Mouse (Mus musculus): ENCODE measurements around the gene Col13a1. TPM values are rescaled to one million over a fixed set of nuclear protein-coding genes. Genes with fewer than 3 reads are reported as not detected.

Col13a1 gene
- polyA plus RNA-seq, 1 experiment from 2014 or later, result 20.6 TPM

- H3K27ac ChIP-seq (ENCODE audit: poor library complexity, severe bottlenecking), result no peak overlapping the region
- no peak overlapping the region for H3K4me2 ChIP-seq
- peaks cover 13% of the 10 kb centered on the region; the same call in 1 of the 2 replicates for H3K4me1 ChIP-seq (replicated peaks)
- H3K4me3 ChIP-seq, result no peak overlapping the region
- no peak for ATAC-seq (ENCODE audit: insufficient number of reproducible peaks, low FRiP score)
- no peak overlapping the region for H3K9ac ChIP-seq
- H3K27me3 ChIP-seq (replicated peaks), result no peaks in the 10 kb centered on the region; the same call in 1 of the 2 replicates
- no peaks in the 10 kb centered on the region for H3K36me3 ChIP-seq
- H3K9me3 ChIP-seq (replicated peaks), result no peaks in the 10 kb centered on the region; the same call in 1 of the 2 replicates
- 42% methylated on average over 9 of the region's 9 CpGs for WGBS
Measured at GRCm38 (mm10) chr10:61830817-61831216, 148.1 kb downstream of the Col13a1 start.

DNA sequence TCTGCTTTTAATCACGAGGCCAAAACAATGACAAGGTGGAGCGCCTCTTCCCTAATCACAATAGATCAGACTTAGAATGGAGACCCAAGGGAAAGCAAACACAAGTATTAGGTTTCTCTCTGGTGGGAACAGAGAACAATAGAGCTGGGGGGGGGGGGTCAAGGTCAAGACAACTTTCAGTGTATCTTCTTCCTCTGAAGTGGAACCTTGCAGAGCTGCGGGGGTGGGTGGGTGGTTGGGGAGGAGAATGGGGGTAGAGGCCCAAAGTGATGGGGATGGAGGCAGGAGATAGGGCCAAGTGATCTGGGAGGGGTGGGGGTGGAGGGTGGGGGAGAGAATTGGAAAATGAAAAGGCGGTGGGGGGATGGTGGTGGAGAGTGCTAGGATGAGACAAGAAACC, 149.9 kb downstream of the Col13a1 start:
- no peak overlapping the region for H3K9ac ChIP-seq
- ATAC-seq (ENCODE audit: insufficient number of reproducible peaks, low FRiP score), result no peak
- no peak overlapping the region for H3K4me2 ChIP-seq
- peaks cover 13% of the 10 kb centered on the region; the same call in 1 of the 2 replicates for H3K4me1 ChIP-seq (replicated peaks)
- 49% methylated on average over 4 of the region's 4 CpGs for WGBS
- H3K36me3 ChIP-seq, result no peaks in the 10 kb centered on the region
- no peak overlapping the region for H3K27ac ChIP-seq (ENCODE audit: poor library complexity, severe bottlenecking)
- H3K27me3 ChIP-seq (replicated peaks), result no peaks in the 10 kb centered on the region; the same call in 1 of the 2 replicates
- no peak overlapping the region for H3K4me3 ChIP-seq
- H3K9me3 ChIP-seq (replicated peaks), result no peaks in the 10 kb centered on the region

GRCm38 (mm10) chr10:61827950-61828936, 150.7 kb downstream of the Col13a1 start:
- Histone ChIP-seq H3K4me2 (no peak overlapping the region), H3K9ac (no peak overlapping the region), H3K36me3 (no peaks in the 10 kb centered on the region), H3K4me1 (replicated peaks) (peaks cover 20% of the 10 kb centered on the region), H3K27me3 (replicated peaks) (no peaks in the 10 kb centered on the region; the same call in 1 of the 2 replicates), H3K27ac (ENCODE audit: poor library complexity, severe bottlenecking) (no peak overlapping the region), H3K4me3 (no peak overlapping the region), H3K9me3 (replicated peaks) (no peaks in the 10 kb centered on the region)
- ATAC-seq (ENCODE audit: insufficient number of reproducible peaks, low FRiP score), result no peak
- WGBS, result 83% methylated on average over 32 of the region's 32 CpGs

DNA sequence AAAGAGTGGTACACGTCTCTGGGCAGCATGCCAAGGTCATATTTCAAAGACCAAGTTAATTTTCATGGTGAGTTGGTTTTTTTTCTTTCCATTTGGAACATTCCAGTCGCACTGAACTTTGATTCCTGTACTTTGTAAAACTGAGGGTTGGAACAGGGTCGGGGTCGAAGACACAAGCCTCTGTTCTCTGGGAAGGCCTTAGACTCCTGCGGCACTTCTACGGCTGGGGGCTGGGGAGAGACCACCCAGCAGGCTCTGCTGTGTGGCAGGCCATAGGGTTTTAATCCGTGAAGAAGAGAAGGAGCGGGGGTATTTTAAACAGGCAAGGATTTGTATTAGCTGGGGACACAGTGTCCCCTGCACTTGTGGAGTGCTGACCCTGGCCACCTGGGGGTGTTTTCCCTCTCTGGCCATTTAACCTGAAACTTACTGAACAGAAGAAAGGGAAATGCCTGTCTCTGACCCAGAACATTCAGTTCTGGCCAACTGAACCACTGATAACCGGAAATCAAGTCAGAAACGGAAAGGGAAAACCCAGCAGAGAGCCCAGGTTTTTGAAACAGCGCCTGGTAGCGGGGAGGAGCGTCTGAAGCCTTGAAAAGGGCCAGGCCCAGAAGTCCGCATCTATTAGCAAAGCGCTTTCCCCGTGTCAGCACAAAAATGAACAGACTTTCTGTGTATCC, 152.0 kb downstream of the Col13a1 start:
- Histone ChIP-seq H3K9ac (no peak overlapping the region), H3K9me3 (replicated peaks) (no peaks in the 10 kb centered on the region), H3K36me3 (no peaks in the 10 kb centered on the region), H3K27me3 (replicated peaks) (no peaks in the 10 kb centered on the region; the same call in 1 of the 2 replicates), H3K4me1 (replicated peaks) (peaks cover 20% of the 10 kb centered on the region), H3K27ac (ENCODE audit: poor library complexity, severe bottlenecking) (no peak overlapping the region), H3K4me3 (no peak overlapping the region), H3K4me2 (no peak overlapping the region)
- 45% methylated on average over 16 of the region's 16 CpGs for WGBS
- ATAC-seq (ENCODE audit: insufficient number of reproducible peaks, low FRiP score), result no peak

GRCm38 (mm10) chr10:61825979-61826752, 152.7 kb downstream of the Col13a1 start:
- no peak overlapping the region for H3K4me2 ChIP-seq
- H3K4me1 ChIP-seq (replicated peaks), result peaks cover 20% of the 10 kb centered on the region
- H3K9me3 ChIP-seq (replicated peaks), result no peaks in the 10 kb centered on the region
- no peaks in the 10 kb centered on the region; the same call in 1 of the 2 replicates for H3K27me3 ChIP-seq (replicated peaks)
- no peak overlapping the region for H3K9ac ChIP-seq
- H3K27ac ChIP-seq (ENCODE audit: poor library complexity, severe bottlenecking), result no peak overlapping the region
- no peak overlapping the region for H3K4me3 ChIP-seq
- no peak for ATAC-seq (ENCODE audit: insufficient number of reproducible peaks, low FRiP score)
- H3K36me3 ChIP-seq, result no peaks in the 10 kb centered on the region
- WGBS, result 67% methylated on average over 13 of the region's 13 CpGs

GRCm38 (mm10) chr10:61825536-61825935, 153.4 kb downstream of the Col13a1 start:
- Histone ChIP-seq H3K36me3 (no peaks in the 10 kb centered on the region), H3K4me2 (no peak overlapping the region), H3K27ac (ENCODE audit: poor library complexity, severe bottlenecking) (no peak overlapping the region), H3K4me1 (replicated peaks) (peaks cover 20% of the 10 kb centered on the region), H3K4me3 (no peak overlapping the region), H3K9me3 (replicated peaks) (no peaks in the 10 kb centered on the region), H3K27me3 (replicated peaks) (no peaks in the 10 kb centered on the region; the same call in 1 of the 2 replicates), H3K9ac (no peak overlapping the region)
- 45% methylated on average over 5 of the region's 5 CpGs for WGBS
- no peak for ATAC-seq (ENCODE audit: insufficient number of reproducible peaks, low FRiP score)

DNA sequence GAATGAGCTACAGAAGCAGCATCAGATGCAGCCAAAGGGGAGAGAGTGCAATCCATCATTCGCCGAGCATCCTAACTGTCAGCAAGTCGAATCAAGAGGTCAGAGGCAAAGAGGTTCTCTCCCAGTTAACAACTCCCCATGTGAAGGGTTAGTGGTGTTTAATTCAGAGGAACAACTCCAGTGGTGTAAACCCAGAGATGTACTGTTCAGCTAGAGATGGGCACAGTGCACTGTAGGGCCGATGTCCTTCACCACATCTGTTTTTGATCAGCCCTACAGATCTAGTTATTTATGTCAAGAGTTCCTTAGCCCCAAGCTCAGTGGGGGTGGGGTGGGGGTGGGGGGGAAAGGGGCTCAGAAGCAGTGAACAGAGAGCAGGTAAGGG, 155.2 kb downstream of the Col13a1 start:
- H3K4me3 ChIP-seq, result no peak overlapping the region
- H3K27ac ChIP-seq (ENCODE audit: poor library complexity, severe bottlenecking), result no peak overlapping the region
- H3K4me1 ChIP-seq (replicated peaks), result peaks cover 20% of the 10 kb centered on the region
- H3K36me3 ChIP-seq, result no peaks in the 10 kb centered on the region
- no peaks in the 10 kb centered on the region for H3K9me3 ChIP-seq (replicated peaks)
- H3K27me3 ChIP-seq (replicated peaks), result no peaks in the 10 kb centered on the region
- 40% methylated on average over 4 of the region's 4 CpGs for WGBS
- ATAC-seq (ENCODE audit: insufficient number of reproducible peaks, low FRiP score), result no peak
- no peak overlapping the region for H3K4me2 ChIP-seq
- no peak overlapping the region for H3K9ac ChIP-seq

DNA sequence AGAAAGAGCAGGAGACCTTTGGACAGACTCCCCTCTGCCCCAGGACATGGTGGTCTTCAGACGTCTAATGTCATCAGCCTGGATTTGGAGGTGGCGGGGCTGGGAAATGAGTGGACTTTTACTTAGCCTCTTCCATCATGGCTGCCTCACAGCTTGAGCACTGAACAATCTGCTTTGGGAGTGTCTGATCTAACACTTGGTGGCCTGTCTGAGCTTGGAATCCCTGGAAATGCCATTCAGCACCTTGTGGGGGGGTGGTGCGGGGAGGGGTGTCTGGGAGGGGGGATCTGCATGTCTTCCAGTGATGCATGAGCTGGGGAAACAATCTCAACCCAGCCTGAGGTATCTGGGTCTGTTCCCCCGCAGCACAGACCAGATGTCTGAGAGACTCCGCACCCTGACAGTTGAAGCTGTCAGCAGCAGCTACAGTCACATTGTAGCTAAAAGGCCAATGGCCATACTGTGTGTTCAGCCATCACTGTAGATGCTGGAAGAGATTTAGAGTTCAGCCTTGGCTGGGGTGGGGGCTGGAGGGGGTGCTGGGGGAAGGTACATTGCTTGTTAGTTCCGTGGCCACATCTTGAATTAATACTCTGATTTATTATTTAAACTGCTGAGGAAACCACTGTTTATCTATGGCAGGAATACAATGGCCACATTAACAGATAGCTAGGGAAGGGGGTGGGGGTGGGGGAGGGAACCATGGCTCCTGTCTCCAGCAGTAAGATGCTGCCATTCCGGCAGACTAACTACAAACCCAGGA, 155.8 kb downstream of the Col13a1 start:
- Histone ChIP-seq H3K9ac (no peak overlapping the region), H3K9me3 (replicated peaks) (no peaks in the 10 kb centered on the region), H3K27ac (ENCODE audit: poor library complexity, severe bottlenecking) (no peak overlapping the region), H3K36me3 (no peaks in the 10 kb centered on the region), H3K4me2 (no peak overlapping the region), H3K4me3 (no peak overlapping the region), H3K27me3 (replicated peaks) (no peaks in the 10 kb centered on the region), H3K4me1 (replicated peaks) (peaks cover 20% of the 10 kb centered on the region)
- 30% methylated on average over 7 of the region's 7 CpGs for WGBS
- ATAC-seq (ENCODE audit: insufficient number of reproducible peaks, low FRiP score), result no peak

DNA sequence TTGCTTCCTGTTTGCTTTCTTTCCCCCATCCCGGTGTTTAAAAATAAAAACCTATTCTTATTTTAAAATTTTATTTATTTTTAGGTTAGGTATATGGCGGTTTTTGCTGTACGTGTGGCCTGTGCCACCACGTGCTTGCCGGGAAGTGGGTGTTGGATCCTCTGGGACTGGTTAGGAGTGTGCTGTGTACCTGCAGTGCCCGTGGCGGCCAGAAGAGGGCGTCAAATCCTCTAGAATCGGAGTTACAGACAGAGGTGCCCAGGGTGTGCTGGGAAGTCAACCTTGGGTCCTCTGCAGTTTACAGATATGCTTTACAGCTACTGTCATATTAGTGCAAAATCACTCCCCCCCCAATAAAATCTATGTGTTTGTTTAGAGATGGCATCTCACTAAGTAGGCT, 158.9 kb downstream of the Col13a1 start:
- Histone ChIP-seq H3K27me3 (replicated peaks) (no peaks in the 10 kb centered on the region; the same call in 1 of the 2 replicates), H3K4me2 (no peak overlapping the region), H3K36me3 (no peaks in the 10 kb centered on the region), H3K4me3 (no peak overlapping the region), H3K9ac (no peak overlapping the region), H3K4me1 (replicated peaks) (peaks cover 10% of the 10 kb centered on the region), H3K9me3 (replicated peaks) (no peaks in the 10 kb centered on the region), H3K27ac (ENCODE audit: poor library complexity, severe bottlenecking) (no peak overlapping the region)
- ATAC-seq (ENCODE audit: insufficient number of reproducible peaks, low FRiP score), result no peak
- WGBS, result 54% methylated on average over 9 of the region's 9 CpGs

DNA sequence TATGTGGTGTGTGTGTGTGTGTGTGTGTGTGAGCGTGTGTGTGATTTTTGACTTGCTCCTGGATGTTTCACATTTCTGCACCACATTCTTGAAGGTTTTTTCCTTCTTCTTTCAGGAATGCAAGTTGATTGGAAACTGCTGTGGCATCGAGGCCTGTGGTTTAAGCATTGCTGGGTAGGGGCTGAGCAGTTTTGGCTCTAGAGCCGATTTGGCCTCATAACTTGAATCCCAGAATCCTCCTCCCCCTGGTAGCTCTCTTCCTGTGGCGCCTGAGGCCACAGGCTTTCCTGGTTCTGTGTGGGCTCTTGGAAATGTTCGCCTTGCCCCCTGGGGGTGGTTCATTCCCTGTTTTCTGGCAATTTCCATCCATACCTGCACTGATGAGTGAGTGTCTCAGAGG, 166.9 kb downstream of the Col13a1 start:
- H3K27ac ChIP-seq (ENCODE audit: poor library complexity, severe bottlenecking), result no peak overlapping the region
- ATAC-seq (ENCODE audit: insufficient number of reproducible peaks, low FRiP score), result no peak

More for the DNA sequence above, 166.9 kb downstream of the Col13a1 start:
- H3K9me3 ChIP-seq (replicated peaks), result peaks cover 6% of the 10 kb centered on the region; the same call in 1 of the 2 replicates
- WGBS, result 43% methylated on average over 5 of the region's 5 CpGs
- H3K4me3 ChIP-seq, result no peak overlapping the region
- H3K4me2 ChIP-seq, result no peak overlapping the region
- H3K4me1 ChIP-seq (replicated peaks), result no peaks in the 10 kb centered on the region
- H3K27me3 ChIP-seq (replicated peaks), result no peaks in the 10 kb centered on the region; the same call in 1 of the 2 replicates
- H3K36me3 ChIP-seq, result no peaks in the 10 kb centered on the region
- H3K9ac ChIP-seq, result no peak overlapping the region
